In genomic region chr3:108096226-108096625, GRCm38 (mm10) we compare ENCODE assay signal across 19 mouse cellular contexts. TPM values are rescaled to one million over a fixed set of nuclear protein-coding genes. Genes with fewer than 3 reads are reported as not detected.
DNase-seq lines count a peak whose midpoint lies in the region; ATAC-seq lines count a peak whose summit lies in the region.
"Had no signal": no experiment of that assay in that cellular context is flagged by ENCODE, and none has a peak within 500 bp of the region (broad histone marks: within the 10 kb centered on the region; RNA-seq: fewer than 3 reads in every experiment).

No protein-coding gene starts in this region.

- H3K4me2 ChIP-seq in kidney, embryonic 15.5 days, result no peak overlapping the region

- ATAC-seq in kidney, embryonic 15.5 days (replicated peaks; ENCODE audit: low FRiP score), result peak; percentile 66; the same call in 1 of the 2 replicates
- ATAC-seq: inflammation-experienced regulatory T-cells, adult 6 months; midbrain, embryonic 16.5 days had no signal

- peak; percentile 52 for DNase-seq in adrenal gland, adult 2 months
- DNase-seq in adrenal gland, postnatal 14 days, result no peak
- DNase-seq in kidney, postnatal 10 days, result no peak
- DNase-seq in liver, result peak; percentile 70
- DNase-seq in layer of hippocampus, postnatal 14 days (ENCODE audit: low spot score in 2 of 2), result no peak
- no peak for DNase-seq in urinary bladder, adult 2 months (ENCODE audit: low spot score)
- DNase-seq: cerebellum, postnatal 25 days; lung, adult 18-20 months; lung, postnatal 36 days; right cerebral cortex, postnatal 25 days had no signal

- 38% methylated on average over 8 of the region's 8 CpGs for WGBS in kidney, embryonic 15.5 days

- no peaks in the 10 kb centered on the region for H3K36me3 ChIP-seq in kidney, embryonic 15.5 days
- peaks cover 3% of the 10 kb centered on the region for H3K36me3 ChIP-seq in megakaryocyte, embryonic 14.5 days (replicated peaks; ENCODE audit: low read length)
- H3K36me3 ChIP-seq: embryonic facial prominence, embryonic 10.5 days; hindbrain, embryonic 10.5 days had no signal

- H3K4me1 ChIP-seq in kidney, embryonic 15.5 days, result no peaks in the 10 kb centered on the region
- H3K4me1 ChIP-seq in megakaryocyte, embryonic 14.5 days, result peaks cover 73% of the 10 kb centered on the region
- H3K4me1 ChIP-seq: embryonic facial prominence, embryonic 10.5 days; hindbrain, embryonic 10.5 days had no signal

- H3K9me3 ChIP-seq in kidney, embryonic 15.5 days (replicated peaks), result no peaks in the 10 kb centered on the region
- H3K9me3 ChIP-seq in megakaryocyte, embryonic 14.5 days, result no peaks in the 10 kb centered on the region
- H3K9me3 ChIP-seq: embryonic facial prominence, embryonic 10.5 days; hindbrain, embryonic 10.5 days had no signal

- no peak overlapping the region for H3K4me3 ChIP-seq in kidney, embryonic 15.5 days (replicated peaks)
- H3K4me3 ChIP-seq in megakaryocyte, embryonic 14.5 days (replicated peaks), result peak overlapping the region; percentile 83
- H3K4me3 ChIP-seq: embryonic facial prominence, embryonic 10.5 days; hindbrain, embryonic 10.5 days had no signal

- H3K9ac ChIP-seq in kidney, embryonic 15.5 days, result no peak overlapping the region

- no peak overlapping the region for H3K27ac ChIP-seq in kidney, embryonic 15.5 days
- H3K27ac ChIP-seq: embryonic facial prominence, embryonic 10.5 days; kidney, postnatal 0 days had no signal

- no peaks in the 10 kb centered on the region for H3K27me3 ChIP-seq in kidney, embryonic 15.5 days
- H3K27me3 ChIP-seq in megakaryocyte, embryonic 14.5 days (replicated peaks), result peaks cover 3% of the 10 kb centered on the region

RNA-seq across cellular contexts. Expression of gene Gnat2, which starts 3.6 kb away (rescaled TPM):
- total RNA-seq in adrenal gland, adult 2 months (2021), result 10 to 100 TPM; 12.3 to 13.1 TPM
- 7.9 and 10.1 TPM in 2 replicates for polyA plus RNA-seq in adrenal gland, adult 2 months (2012; rRNA removed)
- total RNA-seq in adrenal gland, postnatal 14 days (2021), result 9.8 and 12.6 TPM in 2 replicates
- polyA plus RNA-seq in kidney, embryonic 15.5 days (2015; fragmentation: Nextera tagmentation; extraction: Ambion mirVana), result 0.68 and 1.9 TPM in 2 replicates
- not detected in 2 replicates for polyA plus RNA-seq in megakaryocyte, embryonic 14.5 days (2012; ENCODE audit: insufficient read depth, low replicate concordance)
- total RNA-seq in layer of hippocampus, postnatal 14 days (2021), result not detected
- 0.39 and 0.57 TPM in 2 replicates for polyA plus RNA-seq in urinary bladder, adult 2 months (2012; rRNA removed)
- total RNA-seq: left cerebral cortex, postnatal 25 days had no signal
- polyA plus RNA-seq: inflammation-experienced regulatory T-cells, adult 6 months had no signal

RNA-seq across cellular contexts. Expression of gene Ampd2, which starts 9.8 kb away (rescaled TPM):
- total RNA-seq in adrenal gland, adult 2 months (2021), result 100 to 1,000 TPM; 121 to 151 TPM
- 721 and 995 TPM in 2 replicates for polyA plus RNA-seq in adrenal gland, adult 2 months (2012; rRNA removed)
- 117 and 124 TPM in 2 replicates for total RNA-seq in adrenal gland, postnatal 14 days (2021)
- 59.3 and 66.2 TPM in 2 replicates for polyA plus RNA-seq in kidney, embryonic 15.5 days (2015; fragmentation: Nextera tagmentation; extraction: Ambion mirVana)
- 101 and 286 TPM in 2 replicates for polyA plus RNA-seq in megakaryocyte, embryonic 14.5 days (2012; ENCODE audit: insufficient read depth, low replicate concordance)
- 10 to 100 TPM; 55.6 to 58.8 TPM for total RNA-seq in layer of hippocampus, postnatal 14 days (2021)
- 33.5 and 37.8 TPM in 2 replicates for polyA plus RNA-seq in urinary bladder, adult 2 months (2012; rRNA removed)

RNA-seq across cellular contexts. Expression of gene Gnai3, which starts 49.7 kb away (rescaled TPM):
- total RNA-seq in adrenal gland, adult 2 months (2021), result 100 to 1,000 TPM; 117 to 136 TPM
- polyA plus RNA-seq in adrenal gland, adult 2 months (2012; rRNA removed), result 13.8 and 14.0 TPM in 2 replicates
- total RNA-seq in adrenal gland, postnatal 14 days (2021), result 134 and 140 TPM in 2 replicates
- polyA plus RNA-seq in kidney, embryonic 15.5 days (2015; fragmentation: Nextera tagmentation; extraction: Ambion mirVana), result 176 TPM in 2 replicates
- 4.0 TPM in 1 of 2 replicates, not detected in the other for polyA plus RNA-seq in megakaryocyte, embryonic 14.5 days (2012; ENCODE audit: insufficient read depth, low replicate concordance)
- total RNA-seq in layer of hippocampus, postnatal 14 days (2021), result 10 to 100 TPM; 38.1 to 44.4 TPM
- polyA plus RNA-seq in urinary bladder, adult 2 months (2012; rRNA removed), result 70.4 and 75.8 TPM in 2 replicates

RNA-seq across cellular contexts. Expression of gene Gstm4, which starts 51.5 kb away (rescaled TPM):
- 10 to 100 TPM; 16.8 to 19.7 TPM for total RNA-seq in adrenal gland, adult 2 months (2021)
- polyA plus RNA-seq in adrenal gland, adult 2 months (2012; rRNA removed), result 13.4 and 14.8 TPM in 2 replicates
- total RNA-seq in adrenal gland, postnatal 14 days (2021), result 11.2 and 12.3 TPM in 2 replicates
- 15.9 and 18.8 TPM in 2 replicates for polyA plus RNA-seq in kidney, embryonic 15.5 days (2015; fragmentation: Nextera tagmentation; extraction: Ambion mirVana)
- 1.4 TPM in 1 of 2 replicates, not detected in the other for polyA plus RNA-seq in megakaryocyte, embryonic 14.5 days (2012; ENCODE audit: insufficient read depth, low replicate concordance)
- total RNA-seq in layer of hippocampus, postnatal 14 days (2021), result 10 to 100 TPM; 11.3 to 13.2 TPM
- polyA plus RNA-seq in urinary bladder, adult 2 months (2012; rRNA removed), result 128 and 151 TPM in 2 replicates

RNA-seq across cellular contexts. Expression of gene Gpr61, which starts 58.5 kb away (rescaled TPM):
- total RNA-seq in adrenal gland, adult 2 months (2021), result under 1 TPM; 0.20 to 0.48 TPM
- 0.12 and 0.20 TPM in 2 replicates for polyA plus RNA-seq in adrenal gland, adult 2 months (2012; rRNA removed)
- 0.23 TPM in 1 of 2 replicates, not detected in the other for total RNA-seq in adrenal gland, postnatal 14 days (2021)
- 0.05 and 0.08 TPM in 2 replicates for polyA plus RNA-seq in kidney, embryonic 15.5 days (2015; fragmentation: Nextera tagmentation; extraction: Ambion mirVana)
- not detected in 2 replicates for polyA plus RNA-seq in megakaryocyte, embryonic 14.5 days (2012; ENCODE audit: insufficient read depth, low replicate concordance)
- 10 to 100 TPM; 14.4 to 15.2 TPM for total RNA-seq in layer of hippocampus, postnatal 14 days (2021)
- 0.01 TPM in 1 of 2 replicates, not detected in the other for polyA plus RNA-seq in urinary bladder, adult 2 months (2012; rRNA removed)
- polyA plus RNA-seq: gonadal fat pad, adult 2 months; inflammation-experienced regulatory T-cells, adult 6 months; kidney, postnatal 0 days had no signal

Comparison
In these comparisons a context has a peak if more than half of its experiments do, and no peak if none do; other contexts are left out.
1. DNase-seq: peak in adrenal gland, adult 2 months (single experiment) and liver (single experiment); none in adrenal gland, postnatal 14 days (single experiment), kidney, postnatal 10 days (single experiment), layer of hippocampus, postnatal 14 days (0 of 2) and urinary bladder, adult 2 months (single experiment).